Mouse (Mus musculus) heart, adult 2 months (tissue): ENCODE data around the gene Bpifa2. TPM values are rescaled to one million over a fixed set of nuclear protein-coding genes. Genes with fewer than 3 reads are reported as not detected.

ENCODE experiments used
- DNase-seq, 2 experiments: peaks; one replicate each; pipeline ENCODE4 v3.0.0; 2021
- H3K27ac ChIP-seq: fragments of 200-600 bp; 2 replicates; pipeline ENCODE4 v1.8.1; 2022
- H3K27me3 ChIP-seq: fragments of 200-500 bp; 2 replicates; pipeline ENCODE4 v1.6.1; 2012; ENCODE audit warnings: mild to moderate bottlenecking, low read length, inconsistent platforms, mixed read lengths; ENCODE audit not compliant: control insufficient read depth, insufficient read depth
- H3K36me3 ChIP-seq: fragments of 200-500 bp; 2 replicates; pipeline ENCODE4 v1.6.1; 2012; ENCODE audit warnings: low read length, inconsistent platforms; ENCODE audit not compliant: control insufficient read depth, insufficient read depth
- H3K4me1 ChIP-seq: fragments of 200-500 bp; 2 replicates; pipeline ENCODE4 v1.6.1; 2011; ENCODE audit warnings: low read length; ENCODE audit not compliant: control insufficient read depth, insufficient read depth
- H3K4me3 ChIP-seq: fragments of 200-600 bp; 2 replicates; pipeline ENCODE4 v1.8.1; 2022
- H3K79me2 ChIP-seq: fragments of 200-500 bp; replicated peaks from 2 replicates; pipeline ENCODE4 v1.6.1; 2012; ENCODE audit warnings: mild to moderate bottlenecking, inconsistent platforms, low read length, moderate library complexity, mixed read lengths; ENCODE audit not compliant: control insufficient read depth, insufficient read depth
- H3K9ac ChIP-seq: fragments of 200-500 bp; 2 replicates; pipeline ENCODE4 v1.6.1; 2012; ENCODE audit warnings: low read depth, mild to moderate bottlenecking, control low read depth, inconsistent platforms, low read length, mixed read lengths
- CTCF ChIP-seq: fragments of 200-600 bp; IDR thresholded peaks from 2 replicates; pipeline ENCODE4 v1.8.1; 2022; ENCODE audit warnings: antibody characterized with exemption, mild to moderate bottlenecking, moderate library complexity
- EP300 ChIP-seq: fragments of 200-500 bp; IDR thresholded peaks from 2 replicates; pipeline ENCODE4 v1.6.1; 2011; ENCODE audit warnings: low read depth, low read length, control low read depth; ENCODE audit not compliant: insufficient read depth
- POLR2A ChIP-seq: fragments of 200-500 bp; IDR thresholded peaks from 2 replicates; pipeline ENCODE4 v1.6.1; 2011; ENCODE audit warnings: mild to moderate bottlenecking, low read depth, low read length, control low read depth; ENCODE audit not compliant: insufficient read depth
- WGBS: fragments of 180-500 bp; shearing (Covaris S2); methylation state at CpG from one replicate; pipeline ENCODE4 v1.1.7; 2018; 5-methylcytosine and 5-hydroxymethylcytosine counted together
- intact Hi-C: fragments of 180-260 bp; cut with DNase I; formaldehyde crosslinking; loops from one replicate; pipeline ENCODE4 v1.15.1; 2025
- polyA plus RNA-seq: library from polyadenylated mRNA; depleted of rRNA; stranded (reverse); fragments of >200 nt; gene quantifications from 2 replicates; pipeline ENCODE4 v1.2.3, GENCODE M21; 2012
- total RNA-seq, 2 experiments: library from RNA; stranded (reverse); gene quantifications; 2 replicates each; pipeline ENCODE4 v1.2.3; 2021

Gene Bpifa2
- total and polyA plus RNA-seq, 3 experiments = not detected

DNA sequence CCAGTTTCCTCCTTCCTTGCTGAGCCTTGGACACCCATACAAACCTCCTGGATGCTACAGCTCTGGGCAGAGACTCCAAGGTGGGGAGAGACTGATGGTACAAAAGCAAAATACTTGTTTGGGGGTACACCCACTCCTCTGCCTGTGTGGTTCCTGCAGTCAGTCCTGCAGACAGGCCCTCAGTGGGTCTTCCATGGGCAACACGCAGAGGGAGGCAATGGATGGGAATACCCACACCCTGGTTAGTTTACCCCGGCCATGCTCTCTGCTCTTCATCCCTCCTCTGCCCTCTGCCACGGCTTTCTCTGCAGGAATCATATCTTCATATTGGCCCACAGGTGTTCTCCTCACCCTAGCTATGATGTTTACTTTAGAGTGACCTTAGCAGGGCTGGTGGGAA, 7.6 kb upstream of the Bpifa2 start:
- no peaks in the 10 kb centered on the region for H3K79me2 ChIP-seq
- H3K27me3 ChIP-seq = no peaks in the 10 kb centered on the region
- no peaks in the 10 kb centered on the region for H3K4me1 ChIP-seq
- no peak for DNase-seq
- no peak overlapping the region for H3K4me3 ChIP-seq
- TF ChIP-seq CTCF (no peak), POLR2A (no peak)
- no peak overlapping the region for H3K27ac ChIP-seq
- no peaks in the 10 kb centered on the region for H3K36me3 ChIP-seq
- no peak overlapping the region for H3K9ac ChIP-seq
- intact Hi-C loops = loop anchor here (5.0 kb wide), 1 partner anchor 157 kb away; no protein-coding TSS in a partner anchor
- 82% methylated on average over 3 of the region's 3 CpGs for WGBS

GRCm38 (mm10) chr2:154001056-154001455, 7.0 kb upstream of the Bpifa2 start:
- Histone ChIP-seq H3K9ac (no peak overlapping the region), H3K27ac (no peak overlapping the region), H3K36me3 (no peaks in the 10 kb centered on the region), H3K4me1 (no peaks in the 10 kb centered on the region), H3K27me3 (no peaks in the 10 kb centered on the region), H3K79me2 (no peaks in the 10 kb centered on the region), H3K4me3 (no peak overlapping the region)
- no peak for DNase-seq
- TF ChIP-seq POLR2A (no peak), CTCF (no peak), EP300 (no peak)
- intact Hi-C loops = loop anchor here (5.0 kb wide), 1 partner anchor 156 kb away; no protein-coding TSS in a partner anchor

GRCm38 (mm10) chr2:154004456-154004855, 3.6 kb upstream of the Bpifa2 start:
- Histone ChIP-seq H3K4me3 (no peak overlapping the region), H3K36me3 (no peaks in the 10 kb centered on the region), H3K4me1 (no peaks in the 10 kb centered on the region), H3K9ac (no peak overlapping the region), H3K79me2 (no peaks in the 10 kb centered on the region), H3K27me3 (no peaks in the 10 kb centered on the region), H3K27ac (no peak overlapping the region)
- intact Hi-C loops = loop anchor here (5.0 kb wide), 1 partner anchor 153 kb away; no protein-coding TSS in a partner anchor
- 61% methylated on average over 1 of the region's 1 CpGs for WGBS
- no peak for DNase-seq
- TF ChIP-seq CTCF (no peak), EP300 (no peak), POLR2A (no peak)

GRCm38 (mm10) chr2:154005094-154005493, 3.0 kb upstream of the Bpifa2 start:
- no peaks in the 10 kb centered on the region for H3K4me1 ChIP-seq
- TF ChIP-seq CTCF (no peak), POLR2A (no peak), EP300 (no peak)
- intact Hi-C loops = no loop called here
- no peak overlapping the region for H3K4me3 ChIP-seq
- no peak overlapping the region for H3K9ac ChIP-seq
- H3K27ac ChIP-seq = no peak overlapping the region
- H3K36me3 ChIP-seq = no peaks in the 10 kb centered on the region
- no peak for DNase-seq
- no peaks in the 10 kb centered on the region for H3K79me2 ChIP-seq
- WGBS = 60% methylated on average over 1 of the region's 1 CpGs
- H3K27me3 ChIP-seq = no peaks in the 10 kb centered on the region

DNA sequence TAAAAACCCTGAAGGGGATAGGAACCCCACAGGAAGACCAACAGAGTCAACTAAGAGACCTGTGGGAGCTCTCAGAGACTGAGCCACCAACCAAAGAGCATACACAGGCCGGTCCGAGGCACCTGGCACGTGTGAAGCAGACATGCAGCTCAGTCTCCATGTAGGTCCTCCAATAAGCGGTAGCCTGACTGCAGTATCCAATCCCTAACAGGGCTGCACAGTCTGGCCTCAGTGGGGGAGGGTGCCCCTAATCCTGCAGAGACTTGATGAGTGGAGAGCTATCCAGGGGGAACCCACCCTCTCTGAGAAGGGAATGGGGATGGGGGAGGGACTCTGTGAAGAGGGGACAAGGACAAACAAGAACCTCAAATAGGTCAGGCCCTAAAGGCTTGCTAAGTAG, 2.3 kb upstream of the Bpifa2 start:
- 89% methylated on average over 4 of the region's 4 CpGs for WGBS
- TF ChIP-seq EP300 = no peak
- TF ChIP-seq CTCF = no peak
- no peak for TF ChIP-seq POLR2A
- no peak overlapping the region for H3K4me3 ChIP-seq
- no peak overlapping the region for H3K27ac ChIP-seq
- no peaks in the 10 kb centered on the region for H3K27me3 ChIP-seq
- no peaks in the 10 kb centered on the region for H3K79me2 ChIP-seq
- no peaks in the 10 kb centered on the region for H3K36me3 ChIP-seq
- H3K4me1 ChIP-seq = no peaks in the 10 kb centered on the region
- DNase-seq = no peak
- H3K9ac ChIP-seq = no peak overlapping the region
- intact Hi-C loops = no loop called here

DNA sequence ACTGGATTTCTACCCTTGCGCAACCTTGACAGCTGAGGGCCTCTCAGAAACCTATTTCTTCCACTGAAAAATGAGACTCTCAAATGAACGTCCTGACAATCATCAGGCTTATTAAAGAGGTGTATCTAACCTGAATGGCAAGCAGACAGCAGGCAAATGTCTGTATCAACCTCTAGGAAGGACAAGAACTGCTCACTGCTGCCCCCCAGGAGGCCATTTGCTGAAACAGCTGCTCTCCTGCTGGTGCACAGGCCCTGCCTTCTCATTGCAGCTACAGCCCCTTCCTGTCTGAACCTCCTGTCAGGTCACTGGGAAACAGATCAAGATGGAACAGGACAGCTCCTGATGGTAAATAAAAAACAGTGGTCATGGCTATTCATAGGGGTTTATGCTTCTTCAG, 1.7 kb upstream of the Bpifa2 start:
- intact Hi-C loops = no loop called here
- Histone ChIP-seq H3K27me3 (no peaks in the 10 kb centered on the region), H3K9ac (no peak overlapping the region), H3K36me3 (no peaks in the 10 kb centered on the region), H3K4me1 (no peaks in the 10 kb centered on the region), H3K79me2 (no peaks in the 10 kb centered on the region), H3K27ac (no peak overlapping the region), H3K4me3 (no peak overlapping the region)
- no peak for DNase-seq
- 81% methylated on average over 2 of the region's 2 CpGs for WGBS
- TF ChIP-seq EP300 (no peak), POLR2A (no peak), CTCF (no peak)
